8 mouse cellular contexts compared by ENCODE assay signal in the genomic region with DNA sequence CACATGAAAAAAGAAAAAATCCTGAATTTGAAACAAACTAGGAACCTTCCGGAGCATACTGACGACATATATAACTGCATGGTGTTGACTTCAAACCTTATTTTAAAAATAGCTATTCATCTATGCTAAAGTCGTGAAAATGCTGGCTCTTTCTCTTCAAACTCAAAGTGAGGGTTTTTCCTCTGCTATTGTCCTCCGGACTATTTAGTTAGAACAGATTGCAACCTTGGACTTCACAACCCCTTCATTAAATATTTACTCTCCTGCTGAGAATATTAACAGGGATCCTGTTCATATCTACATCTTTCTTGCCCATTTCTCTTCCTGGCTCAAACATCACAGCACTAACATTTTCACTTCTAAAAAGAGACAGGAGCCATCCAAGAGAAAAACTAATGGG.
DNase-seq lines count a peak whose midpoint lies in the region; ATAC-seq and TF ChIP-seq lines count a peak whose summit lies in the region.

No protein-coding gene starts in this region.

- no peak for TF ChIP-seq EP300 in CH12.LX (IDR thresholded peaks at IDR 0.05; ENCODE audit: low read length)

- no peak for TF ChIP-seq RAD21 in CH12.LX (IDR thresholded peaks at IDR 0.05; ENCODE audit: low read depth, low read length)

- dilution Hi-C loops in CH12.LX (cut with MboI; ENCODE audit: extremely low pct_ligation_motif_present, extremely low pct_unique_long_range_greater_than_20kb, low sequenced_read_pairs) = no loop called here

- peak overlapping the region; percentile 73 for H3K4me3 ChIP-seq in heart, embryonic 13.5 days
- H3K4me3 ChIP-seq in CH12.LX (replicated peaks in 1 of 3; ENCODE audit: low read depth in 2 of 3, low read length in 2 of 3, poor library complexity in 1 of 3) = peak overlapping the region; percentile 63 to 89 (median 65)
- H3K4me3 ChIP-seq in forebrain, embryonic 14.5 days (ENCODE audit: low read depth, low read length) = peak overlapping the region; percentile 50
- peak overlapping the region; percentile 64 for H3K4me3 ChIP-seq in liver, embryonic 15.5 days (replicated peaks)

- H3K4me2 ChIP-seq in heart, embryonic 13.5 days = peak overlapping the region; percentile 74
- peak overlapping the region; percentile 62 for H3K4me2 ChIP-seq in CH12.LX (ENCODE audit: insufficient read depth, low read depth, poor library complexity, severe bottlenecking)
- peak overlapping the region; percentile 69 for H3K4me2 ChIP-seq in forebrain, embryonic 14.5 days (ENCODE audit: low read length)
- peak overlapping the region; percentile 72 for H3K4me2 ChIP-seq in liver, embryonic 15.5 days

- WGBS in heart, embryonic 13.5 days = 2% methylated on average over 4 of the region's 4 CpGs
- 3% methylated on average over 4 of the region's 4 CpGs for WGBS in forebrain, embryonic 14.5 days
- WGBS in liver, embryonic 15.5 days (ENCODE audit: insufficient replicate concordance) = 3% methylated on average over 4 of the region's 4 CpGs

- no peak overlapping the region for H3K27ac ChIP-seq in heart, embryonic 13.5 days (replicated peaks)
- H3K27ac ChIP-seq in CH12.LX (ENCODE audit: insufficient read depth, low read depth) = no peak overlapping the region
- no peak overlapping the region for H3K27ac ChIP-seq in forebrain, embryonic 14.5 days (ENCODE audit: low read depth, low read length)
- H3K27ac ChIP-seq in liver, embryonic 15.5 days (replicated peaks) = no peak overlapping the region

- no peak for TF ChIP-seq POLR2A in CH12.LX (IDR thresholded peaks at IDR 0.05; ENCODE audit: low read depth, low read length)

- no peaks in the 10 kb centered on the region for H3K9me3 ChIP-seq in heart, embryonic 13.5 days
- no peaks in the 10 kb centered on the region for H3K9me3 ChIP-seq in CH12.LX (replicated peaks; ENCODE audit: low read length)
- H3K9me3 ChIP-seq in forebrain, embryonic 14.5 days (replicated peaks; ENCODE audit: control insufficient read depth, low read length) = no peaks in the 10 kb centered on the region
- no peaks in the 10 kb centered on the region for H3K9me3 ChIP-seq in liver, embryonic 15.5 days (replicated peaks)

- in situ Hi-C loops in CH12.LX (cut with MboI; ENCODE audit: low pct_ligation_motif_present, low pct_unique_long_range_greater_than_20kb, low sequenced_read_pairs) = no loop called here

- H3K27me3 ChIP-seq in heart, embryonic 13.5 days (replicated peaks) = peaks cover 21% of the 10 kb centered on the region
- H3K27me3 ChIP-seq in CH12.LX (replicated peaks) = no peaks in the 10 kb centered on the region
- H3K27me3 ChIP-seq in forebrain, embryonic 14.5 days (replicated peaks; ENCODE audit: control insufficient read depth, insufficient read depth, low read length) = peaks cover 3% of the 10 kb centered on the region; the same call in 1 of the 2 replicates
- no peaks in the 10 kb centered on the region for H3K27me3 ChIP-seq in liver, embryonic 15.5 days

- no peaks in the 10 kb centered on the region for H3K79me2 ChIP-seq in CH12.LX (replicated peaks; ENCODE audit: control insufficient read depth, extremely low read depth, insufficient read depth, poor library complexity, severe bottlenecking)

- H3K9ac ChIP-seq in heart, embryonic 13.5 days = peak overlapping the region; percentile 78
- peak overlapping the region; percentile 95 for H3K9ac ChIP-seq in CH12.LX (ENCODE audit: insufficient read depth, low read depth)
- H3K9ac ChIP-seq in forebrain, embryonic 14.5 days (ENCODE audit: low read length) = peak overlapping the region; percentile 57; the same call in 1 of the 2 replicates
- peak overlapping the region; percentile 51 for H3K9ac ChIP-seq in liver, embryonic 15.5 days

- ATAC-seq in heart, embryonic 13.5 days (ENCODE audit: extremely low read depth, insufficient number of reproducible peaks, low FRiP score, low TSS enrichment) = no peak
- no peak for ATAC-seq in forebrain, embryonic 14.5 days
- ATAC-seq in liver, embryonic 15.5 days (ENCODE audit: insufficient read depth) = no peak

- no peaks in the 10 kb centered on the region for H3K36me3 ChIP-seq in heart, embryonic 13.5 days
- H3K36me3 ChIP-seq in CH12.LX (replicated peaks in 1 of 2; ENCODE audit: control insufficient read depth in 1 of 2, insufficient read depth in 1 of 2, low read length in 1 of 2) = no peaks in the 10 kb centered on the region
- no peaks in the 10 kb centered on the region for H3K36me3 ChIP-seq in forebrain, embryonic 14.5 days (ENCODE audit: control insufficient read depth, insufficient read depth, low read length)
- no peaks in the 10 kb centered on the region for H3K36me3 ChIP-seq in liver, embryonic 15.5 days (replicated peaks)

- no peak for TF ChIP-seq CTCF in CH12.LX (conservative IDR thresholded peaks at IDR 0.05 in 1 of 2, IDR thresholded peaks at IDR 0.05 in 1 of 2; ENCODE audit: low read depth in 2 of 2, low read length in 2 of 2)

- intact Hi-C loops in heart, postnatal 10 days (cut with DNase I) = loop anchor here (5.0 kb wide), 4 partner anchors 104 to 556 kb away; partner anchors contain the start of genes 4930426L09Rik, Pip4k2a and Spag6
- intact Hi-C loops in gastrocnemius, postnatal 14 days (cut with DNase I; ENCODE audit: low total_unique reads) = no loop called here

- DNase-seq in heart, postnatal 10 days = no peak
- DNase-seq in CH12.LX (ENCODE audit: extremely low read depth) = no peak
- peak; percentile 14 for DNase-seq in forebrain, embryonic 14.5 days (ENCODE audit: low spot score)
- no peak for DNase-seq in adrenal gland, adult (ENCODE audit: inconsistent age in 2 of 2, low spot score in 1 of 2)
- no peak for DNase-seq in layer of hippocampus, postnatal 14 days (ENCODE audit: low spot score in 2 of 2)
- DNase-seq in gastrocnemius, postnatal 14 days = no peak

- peaks cover 6% of the 10 kb centered on the region; the same call in 1 of the 2 replicates for H3K4me1 ChIP-seq in heart, embryonic 13.5 days
- peaks cover 0 to 19% of the 10 kb centered on the region in 2 experiments; a peak in 2 of 4 replicates for H3K4me1 ChIP-seq in CH12.LX (ENCODE audit: control insufficient read depth in 1 of 2, insufficient read depth in 2 of 2)
- H3K4me1 ChIP-seq in forebrain, embryonic 14.5 days (ENCODE audit: control insufficient read depth, insufficient read depth, low read length) = peaks cover 2% of the 10 kb centered on the region; the same call in 1 of the 2 replicates
- H3K4me1 ChIP-seq in liver, embryonic 15.5 days (replicated peaks) = peaks cover 13% of the 10 kb centered on the region; the same call in 1 of the 2 replicates

TF ChIP-seq in CH12.LX, 34 proteins besides CTCF, POLR2A, EP300 and RAD21:
- no peak for TF ChIP-seq UBTF (IDR thresholded peaks at IDR 0.05; ENCODE audit: low read depth, low read length)
- 0 out of 2 replicates have a peak, but pooled peaks have one; percentile 4 for TF ChIP-seq SIN3A (IDR thresholded peaks at IDR 0.05; ENCODE audit: low read length)
- 0 out of 2 replicates have a peak, but pooled peaks have one; percentile 0 for TF ChIP-seq ETS1 (conservative IDR thresholded peaks at IDR 0.05; ENCODE audit: low read depth, low read length)
